Mouse (Mus musculus) CH12.LX (cell line): ENCODE measurements at regions not wholly inside any gene's neighbourhood (a gene's known extent, or its start where the extent isn't known, plus 50 kb on each side); places are given as distances from the start of the nearest gene placed in this dataset.

Experiments
- DNase-seq: peaks from one replicate; pipeline ENCODE4 v3.0.0-alpha.2; 2013; ENCODE audit errors: extremely low read depth
- H3K27ac ChIP-seq: 2 replicates; pipeline ENCODE4 v1.5.1; 2012; ENCODE audit warnings: low read depth, mild to moderate bottlenecking, control low read depth, moderate library complexity; ENCODE audit not compliant: insufficient read depth
- H3K27me3 ChIP-seq: replicated peaks from 2 replicates; pipeline ENCODE3; 2012; ENCODE audit warnings: inconsistent platforms
- H3K36me3 ChIP-seq, 2 experiments: replicated peaks in 1 of 2; 2 replicates each; pipeline versions ENCODE3 to v1.6.1; 2012; ENCODE audit warnings: inconsistent platforms in 1 of 2, low read length in 1 of 2, mild to moderate bottlenecking in 1 of 2, mixed read lengths in 1 of 2, moderate library complexity in 1 of 2; ENCODE audit not compliant: control insufficient read depth in 1 of 2, insufficient read depth in 1 of 2
- H3K4me1 ChIP-seq, 2 experiments: 2 replicates each; pipeline ENCODE4 v1.6.1; 2012; ENCODE audit warnings: inconsistent platforms in 1 of 2, moderate library complexity in 1 of 2; ENCODE audit not compliant: insufficient read depth in 2 of 2, control insufficient read depth in 1 of 2
- H3K4me2 ChIP-seq: 2 replicates; pipeline ENCODE4 v1.6.1; 2012; ENCODE audit warnings: low read depth, mild to moderate bottlenecking, control low read depth; ENCODE audit not compliant: poor library complexity, insufficient read depth, severe bottlenecking
- H3K4me3 ChIP-seq, 3 experiments: fragments of 150-350 bp in 1 of 3; sonication (generic) in 1 of 3; replicated peaks in 1 of 3; 2 replicates each; pipeline versions ENCODE3 to v1.5.1; 2011 to 2012; ENCODE audit warnings: low read depth in 2 of 3, low read length in 2 of 3, mild to moderate bottlenecking in 2 of 3, moderate library complexity in 2 of 3, control low read depth in 1 of 3, improper control_type of control experiment in 1 of 3, inconsistent platforms in 1 of 3, mixed read lengths in 1 of 3; ENCODE audit not compliant: poor library complexity in 1 of 3
- H3K79me2 ChIP-seq: replicated peaks from 2 replicates; pipeline ENCODE4 v1.6.1; 2012; ENCODE audit warnings: mild to moderate bottlenecking, moderate library complexity; ENCODE audit not compliant: control insufficient read depth, poor library complexity, insufficient read depth, severe bottlenecking; ENCODE audit errors: extremely low read depth
- H3K9ac ChIP-seq: 2 replicates; pipeline ENCODE4 v1.6.1; 2012; ENCODE audit warnings: low read depth, mild to moderate bottlenecking, control low read depth, moderate library complexity; ENCODE audit not compliant: insufficient read depth
- H3K9me3 ChIP-seq: replicated peaks from 2 replicates; pipeline ENCODE3; 2012; ENCODE audit warnings: low read length, inconsistent platforms, mixed read lengths
- BHLHE40 ChIP-seq: IDR thresholded peaks from 2 replicates; pipeline ENCODE4 v1.6.1; 2011; ENCODE audit warnings: mild to moderate bottlenecking, low read depth, low read length, improper control_type of control experiment
- CHD2 ChIP-seq: IDR thresholded peaks from 2 replicates; pipeline ENCODE4 v1.6.1; 2011; ENCODE audit warnings: low read length, improper control_type of control experiment
- E2F4 ChIP-seq: IDR thresholded peaks from 2 replicates; pipeline ENCODE4 v1.6.1; 2011; ENCODE audit warnings: low read depth, low read length, improper control_type of control experiment; ENCODE audit not compliant: insufficient replicate concordance
- EP300 ChIP-seq: IDR thresholded peaks from 2 replicates; pipeline ENCODE4 v1.6.1; 2011; ENCODE audit warnings: low read length, improper control_type of control experiment
- ETS1 ChIP-seq: conservative IDR thresholded peaks from 2 replicates; pipeline ENCODE4 v1.6.1; 2012; ENCODE audit warnings: low read depth, mild to moderate bottlenecking, inconsistent platforms, low read length, improper control_type of control experiment, moderate library complexity
- IRF4 ChIP-seq: IDR thresholded peaks from 2 replicates; pipeline ENCODE4 v1.6.1; 2014; ENCODE audit warnings: low read depth, mild to moderate bottlenecking, inconsistent platforms, low read length, improper control_type of control experiment
- JUN ChIP-seq: IDR thresholded peaks from 2 replicates; pipeline ENCODE4 v1.6.1; 2011; ENCODE audit warnings: low read depth, mild to moderate bottlenecking, low read length, improper control_type of control experiment, moderate library complexity; ENCODE audit not compliant: insufficient read depth
- JUND ChIP-seq: conservative IDR thresholded peaks from 2 replicates; pipeline ENCODE4 v1.6.1; 2011; ENCODE audit warnings: low read depth, low read length, improper control_type of control experiment
- MAX ChIP-seq: IDR thresholded peaks from 2 replicates; pipeline ENCODE4 v1.6.1; 2011; ENCODE audit warnings: low read length, improper control_type of control experiment
- MAZ ChIP-seq: IDR thresholded peaks from 2 replicates; pipeline ENCODE4 v1.6.1; 2012; ENCODE audit warnings: low read depth, mild to moderate bottlenecking, inconsistent platforms, low read length, improper control_type of control experiment, moderate library complexity
- MEF2A ChIP-seq: IDR thresholded peaks from 2 replicates; pipeline ENCODE4 v1.6.1; 2014; ENCODE audit warnings: low read depth, mild to moderate bottlenecking, inconsistent platforms, low read length, improper control_type of control experiment, borderline replicate concordance
- MYC ChIP-seq: IDR thresholded peaks from 2 replicates; pipeline ENCODE4 v1.6.1; 2011; ENCODE audit warnings: low read depth, mild to moderate bottlenecking, improper control_type of control experiment, low read length
- NELFE ChIP-seq: IDR thresholded peaks from 2 replicates; pipeline ENCODE4 v1.6.1; 2011; ENCODE audit warnings: low read depth, low read length, improper control_type of control experiment
- POLR2AphosphoS2 ChIP-seq: IDR thresholded peaks from 2 replicates; pipeline ENCODE4 v1.6.1; 2011; ENCODE audit warnings: low read depth, low read length, improper control_type of control experiment
- SIN3A ChIP-seq: IDR thresholded peaks from 2 replicates; pipeline ENCODE4 v1.6.1; 2012; ENCODE audit warnings: low read length, improper control_type of control experiment, inconsistent platforms
- SMC3 ChIP-seq: IDR thresholded peaks from 2 replicates; pipeline ENCODE4 v1.6.1; 2011; ENCODE audit warnings: low read depth, low read length, improper control_type of control experiment
- TCF12 ChIP-seq: IDR thresholded peaks from 2 replicates; pipeline ENCODE4 v1.6.1; 2014; ENCODE audit warnings: low read depth, mild to moderate bottlenecking, inconsistent platforms, low read length, improper control_type of control experiment
- ZC3H11A ChIP-seq: IDR thresholded peaks from 2 replicates; pipeline ENCODE4 v1.6.1; 2012; ENCODE audit warnings: low read depth, mild to moderate bottlenecking, inconsistent platforms, low read length, improper control_type of control experiment
- ZKSCAN1 ChIP-seq: IDR thresholded peaks from 2 replicates; pipeline ENCODE4 v1.6.1; 2012; ENCODE audit warnings: low read depth, inconsistent platforms, low read length, improper control_type of control experiment, borderline replicate concordance
- dilution Hi-C: fragments of 300-500 bp; cut with MboI; formaldehyde crosslinking; loops from 2 replicates; pipeline ENCODE4 v1.14.3; 2020; ENCODE audit warnings: low sequenced_read_pairs; ENCODE audit not compliant: extremely low pct_unique_long_range_greater_than_20kb, extremely low pct_ligation_motif_present
- in situ Hi-C: fragments of 300-500 bp; cut with MboI; formaldehyde crosslinking; loops from 3 replicates; pipeline ENCODE4 v1.14.3; 2019; ENCODE audit warnings: low sequenced_read_pairs, low pct_ligation_motif_present, low pct_unique_long_range_greater_than_20kb, mixed read lengths

DNA sequence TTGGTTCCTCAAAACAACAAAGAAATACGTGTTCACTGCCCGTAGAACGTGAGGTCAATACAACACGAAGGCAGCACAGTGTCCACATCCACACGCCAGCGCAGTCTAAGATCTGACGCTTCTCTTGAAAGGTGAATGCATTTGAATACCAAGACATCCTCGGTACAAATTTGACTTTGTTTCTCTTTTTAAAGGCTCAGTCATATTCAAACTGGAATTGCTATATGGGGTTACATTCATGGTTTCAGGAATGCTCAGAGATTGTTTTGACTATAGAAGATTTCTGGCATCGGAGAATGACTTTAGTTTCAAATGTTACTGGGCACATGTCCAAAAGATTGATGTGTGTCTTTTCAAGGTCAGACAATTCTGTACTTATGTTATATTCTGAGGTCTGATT, 147.2 kb upstream of the Fer start:
- H3K27me3 ChIP-seq, result no peaks in the 10 kb centered on the region
- DNase-seq, result no peak
- in situ Hi-C loops, result loop anchor here (25.0 kb wide), 1 partner anchor 128 kb away; no protein-coding TSS in a partner anchor

DNA sequence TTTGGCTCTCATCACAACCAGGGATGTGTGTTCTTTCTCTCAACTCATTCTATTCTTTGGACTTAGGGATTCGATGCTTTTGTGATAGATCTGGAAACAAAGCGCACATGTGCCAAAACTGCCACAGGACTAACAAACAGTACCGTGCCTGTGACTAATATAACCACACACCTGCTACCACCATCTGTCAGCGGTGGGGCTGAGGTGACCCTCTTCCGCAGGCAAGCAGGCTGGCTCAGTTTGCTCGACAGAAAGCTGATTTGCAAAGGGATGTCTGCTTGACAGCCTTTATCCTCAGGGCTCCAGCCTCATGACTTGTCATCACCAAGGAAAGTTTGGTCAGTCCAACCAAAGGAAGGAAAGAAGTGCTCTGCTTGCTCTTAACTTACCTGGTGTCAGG, 146.7 kb upstream of the Fer start:
- H3K9me3 ChIP-seq, result no peaks in the 10 kb centered on the region
- H3K9ac ChIP-seq, result no peak overlapping the region
- peak overlapping the region; percentile 6; the same call in 1 of the 2 replicates for H3K27ac ChIP-seq
- H3K4me2 ChIP-seq, result peak overlapping the region; percentile 77
- in situ Hi-C loops, result loop anchor here (25.0 kb wide), 1 partner anchor 129 kb away; no protein-coding TSS in a partner anchor
- no peaks in the 10 kb centered on the region for H3K79me2 ChIP-seq
- no peaks in the 10 kb centered on the region for H3K27me3 ChIP-seq
- TF ChIP-seq MAX, result peak; percentile 4; the same call in 1 of the 2 replicates
- TF ChIP-seq MYC, result 0 out of 2 replicates have a peak, but pooled peaks have one; percentile 18
- TF ChIP-seq IRF4, result no peak
- peak; percentile 80 for TF ChIP-seq TCF12
- TF ChIP-seq BHLHE40, result peak; percentile 87
- TF ChIP-seq E2F4, result no peak
- TF ChIP-seq MEF2A, result peak; percentile 2; the same call in 1 of the 2 replicates
- H3K4me3 ChIP-seq, result no peak overlapping the region
- H3K4me1 ChIP-seq, result peaks cover 15 to 32% of the 10 kb centered on the region in 2 experiments
- dilution Hi-C loops, result no loop called here
- DNase-seq, result peak; percentile 35
- no peaks in the 10 kb centered on the region for H3K36me3 ChIP-seq

More for the DNA sequence above, 147.2 kb upstream of the Fer start:
- Histone ChIP-seq H3K9me3 (no peaks in the 10 kb centered on the region), H3K4me1 (peaks cover 15 to 29% of the 10 kb centered on the region in 2 experiments), H3K79me2 (no peaks in the 10 kb centered on the region), H3K9ac (no peak overlapping the region), H3K36me3 (no peaks in the 10 kb centered on the region), H3K4me2 (peak overlapping the region; percentile 77; the same call in 1 of the 2 replicates), H3K27ac (peak overlapping the region; percentile 32; the same call in 1 of the 2 replicates), H3K4me3 (no peak overlapping the region)
- dilution Hi-C loops, result no loop called here
- TF ChIP-seq ETS1 (peak; percentile 48), JUND (peak; percentile 61), E2F4 (0 out of 2 replicates have a peak, but pooled peaks have one; percentile 22), SIN3A (peak; percentile 64), NELFE (0 out of 2 replicates have a peak, but pooled peaks have one; percentile 9), CHD2 (0 out of 2 replicates have a peak, but pooled peaks have one; percentile 40), MEF2A (peak; percentile 70; the same call in 1 of the 2 replicates), POLR2AphosphoS2 (no peak), SMC3 (no peak), TCF12 (0 out of 2 replicates have a peak, but pooled peaks have one; percentile 30), ZC3H11A (no peak), IRF4 (peak; percentile 62; the same call in 1 of the 2 replicates), MAX (peak; percentile 80), MAZ (0 out of 2 replicates have a peak, but pooled peaks have one; percentile 15), ZKSCAN1 (no peak), EP300 (peak; percentile 76), JUN (peak; percentile 67)
